Mouse (Mus musculus) ES-E14 (cell line): ENCODE results near the gene Spag6l.

Experiments used
- MAFK ChIP-seq: IDR thresholded peaks from 2 replicates; pipeline ENCODE4 v1.6.1; 2014; ENCODE audit warnings: mild to moderate bottlenecking, low read depth, low read length, inconsistent platforms; ENCODE audit not compliant: insufficient read depth
- ZNF384 ChIP-seq: IDR thresholded peaks from 2 replicates; pipeline ENCODE4 v1.6.1; 2012; ENCODE audit warnings: low read depth, low read length, inconsistent platforms

GRCm38 (mm10) chr16:16828757-16829615 lies at the start of gene Spag6l:
- TF ChIP-seq ZNF384 (no peak), MAFK (no peak)
